Mouse (Mus musculus) thymus, postnatal 25 days (tissue): ENCODE data around the gene Gm7029.
"Not testable (repeated sequence)": the region's sequence is repeated elsewhere in the genome, so short reads cannot be mapped to it uniquely, and the experiment has no call there.

ENCODE experiments used
- DNase-seq: peaks from one replicate; pipeline ENCODE4 v3.0.0; 2022

Gene Gm7029

DNA sequence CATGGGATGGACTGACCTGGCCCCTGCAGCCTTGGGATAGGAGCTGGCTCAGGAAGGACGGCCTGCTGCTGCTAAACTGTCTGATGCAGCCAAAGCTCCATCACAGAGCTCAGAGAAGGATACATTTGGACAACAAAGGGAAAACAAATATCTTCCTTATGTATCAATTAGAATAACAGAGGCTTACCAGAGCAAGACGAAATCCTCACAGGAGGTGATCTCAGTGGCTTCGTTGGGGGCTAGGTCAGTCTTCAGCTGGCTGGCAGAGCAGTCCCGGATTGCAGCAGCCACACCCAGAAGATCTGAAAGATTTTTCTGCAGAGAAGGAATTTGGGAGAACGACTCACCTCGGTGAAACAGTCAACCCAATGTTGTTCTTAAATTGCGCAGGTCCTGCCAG lies 18.8 kb downstream of the Gm7029 start:
- DNase-seq, result no peak

DNA sequence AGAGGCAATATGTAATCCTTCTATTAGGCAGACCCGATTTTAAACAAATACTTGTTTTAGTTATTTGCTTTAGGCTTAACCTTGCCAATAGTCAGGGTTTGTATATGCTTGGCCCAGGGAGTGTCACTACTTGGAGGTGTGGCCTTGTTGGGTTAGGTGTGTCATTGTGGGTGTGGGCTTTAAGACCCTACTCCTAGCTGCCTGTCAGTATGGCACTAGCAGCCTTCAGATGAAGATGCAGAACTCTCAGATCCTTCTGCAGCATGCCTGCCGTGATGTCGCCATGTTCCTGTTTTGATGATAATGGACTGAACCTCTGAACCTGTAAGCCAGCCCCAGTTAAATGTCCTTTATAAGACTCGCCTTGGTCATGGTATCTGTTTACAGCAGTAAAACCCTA lies 19.4 kb downstream of the Gm7029 start:
- not testable (repeated sequence) for DNase-seq

DNA sequence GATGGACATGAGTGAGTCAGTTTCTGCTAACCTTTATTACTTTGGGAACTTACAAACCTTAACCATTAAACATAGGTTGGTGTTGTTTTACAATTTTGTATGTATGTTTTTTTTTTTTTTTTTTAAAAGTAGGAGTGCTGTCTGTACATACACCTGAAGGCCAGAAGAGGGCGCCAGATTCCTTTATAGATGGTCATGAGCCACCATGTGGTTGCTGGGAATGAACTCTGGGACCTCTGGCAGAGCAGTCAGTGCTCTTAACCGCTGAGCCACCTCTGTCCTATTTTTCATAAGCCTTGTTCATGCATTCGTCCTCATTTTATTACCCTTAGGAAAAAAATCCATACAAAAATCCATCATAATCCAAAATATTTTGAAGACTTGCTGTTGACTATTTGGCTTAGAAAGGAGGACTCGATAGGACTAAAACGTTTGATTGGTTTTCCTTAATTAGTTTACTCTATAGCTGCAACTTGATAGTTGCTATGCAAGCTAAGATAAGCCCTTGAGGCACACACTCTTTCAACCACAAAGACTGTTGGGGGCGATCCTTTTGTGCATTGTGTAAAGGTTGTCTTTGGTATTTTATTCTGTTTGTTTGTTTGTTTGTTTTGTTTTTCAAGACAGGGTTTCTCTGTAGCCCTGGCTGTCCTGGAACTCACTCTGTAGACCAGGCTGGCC lies 23.6 kb downstream of the Gm7029 start:
- DNase-seq, result no peak

DNA sequence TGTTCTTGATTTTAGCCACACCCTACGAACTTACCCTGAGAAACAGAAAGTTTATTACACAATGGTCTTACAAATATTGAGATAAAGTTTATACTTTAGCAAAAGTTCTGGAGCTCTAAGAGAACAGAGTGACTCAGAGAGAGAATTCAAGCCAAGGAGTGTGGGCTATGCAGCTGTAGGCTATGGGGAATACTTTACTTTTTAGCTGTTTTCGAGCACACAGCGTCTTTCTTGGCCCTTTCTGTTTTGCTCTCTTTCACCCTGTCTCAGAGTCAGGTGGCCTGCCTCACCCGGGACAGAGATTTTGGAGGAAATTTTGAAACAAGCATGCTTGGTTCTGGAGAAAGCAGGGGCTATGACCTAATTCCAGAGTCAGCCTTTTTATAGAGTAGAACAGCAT lies 24.6 kb downstream of the Gm7029 start:
- not testable (repeated sequence) for DNase-seq

DNA sequence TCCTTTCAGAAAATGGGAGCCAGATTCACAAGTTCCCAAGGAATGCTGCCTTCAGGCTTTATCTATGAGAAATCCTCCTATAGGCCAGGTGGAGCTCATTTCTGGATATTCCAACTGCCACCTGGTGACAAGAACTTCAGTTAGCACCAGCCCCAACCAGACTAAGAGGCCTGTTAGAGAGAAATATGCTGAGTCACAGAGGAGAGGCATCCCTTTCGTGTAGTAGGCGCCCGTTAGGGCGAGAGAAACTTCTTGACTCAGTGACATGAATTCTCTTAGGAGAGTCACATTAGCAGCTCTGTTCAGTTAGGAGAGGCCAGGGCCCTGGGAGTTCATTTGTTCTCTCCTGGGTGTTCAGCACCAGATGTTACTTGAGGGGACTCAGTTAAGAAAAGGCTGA lies 26.0 kb downstream of the Gm7029 start:
- DNase-seq, result no peak

DNA sequence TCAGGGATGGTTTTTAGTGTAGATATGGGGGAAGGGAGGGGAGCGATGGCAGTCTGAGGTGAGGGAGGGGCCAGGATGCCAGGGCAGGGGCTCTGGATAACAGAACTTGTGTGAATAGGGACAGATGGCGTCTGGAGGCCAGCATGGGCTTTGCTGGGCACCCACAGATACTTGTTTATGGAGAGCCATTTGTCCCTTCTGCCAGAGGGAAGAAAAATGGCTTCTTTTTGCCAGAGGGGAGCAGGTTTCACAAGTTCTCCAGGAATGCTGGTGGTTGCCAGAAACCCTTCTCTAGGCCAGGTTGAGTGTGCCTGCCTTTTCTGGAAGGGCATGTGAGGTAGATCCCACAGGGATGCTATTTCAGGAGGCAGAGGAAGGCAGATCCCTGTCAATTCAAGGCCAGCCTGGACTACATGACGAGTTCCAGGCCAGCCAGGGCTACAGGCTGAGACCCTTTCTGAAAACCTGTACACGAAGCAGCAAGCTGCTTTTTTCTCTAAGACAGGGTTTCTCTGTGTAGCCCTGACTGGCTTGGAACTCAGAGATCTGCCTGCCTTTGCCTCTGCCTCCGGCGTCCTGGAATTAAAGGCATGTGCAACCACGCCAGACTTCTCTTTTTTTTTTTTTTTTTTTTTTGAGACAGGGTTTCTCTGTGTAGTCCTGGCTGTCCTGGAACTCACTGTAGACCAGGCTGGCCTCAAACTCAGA lies 26.8 kb downstream of the Gm7029 start:
- no peak for DNase-seq

DNA sequence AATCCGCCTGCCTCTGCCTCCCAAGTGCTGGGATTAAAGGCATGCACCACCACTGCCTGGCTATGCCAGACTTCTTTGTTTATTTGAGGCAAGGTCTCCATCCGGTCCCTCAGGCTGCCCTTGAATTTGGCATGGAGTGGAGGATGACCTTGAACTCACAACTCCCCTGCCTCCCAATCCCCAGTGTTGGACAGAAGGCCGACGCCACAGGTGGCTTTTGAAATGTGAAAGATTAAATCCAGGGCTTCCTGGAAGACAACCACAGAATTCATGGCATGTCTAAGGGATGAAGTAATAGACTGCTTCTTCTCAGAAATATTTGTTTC lies 27.3 kb downstream of the Gm7029 start:
- DNase-seq, result no peak

DNA sequence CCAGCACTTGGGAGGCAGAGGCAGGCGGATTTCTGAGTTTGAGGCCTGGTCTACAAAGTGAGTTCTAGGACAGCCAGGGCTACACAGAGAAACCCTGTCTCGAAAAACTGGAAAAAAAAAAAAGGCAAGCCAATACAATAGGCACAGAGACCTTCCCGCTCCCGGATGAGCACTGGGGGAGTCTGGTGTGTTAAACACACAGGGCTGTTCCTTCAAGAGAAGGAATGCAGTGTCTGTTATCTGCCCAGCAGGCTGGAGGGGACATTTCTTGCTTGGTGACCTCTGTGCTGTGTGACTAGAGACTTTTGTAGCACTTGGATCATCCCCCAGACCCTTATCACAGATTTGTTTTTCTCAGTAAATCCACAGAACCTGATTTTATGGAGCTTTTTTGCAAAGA lies 28.0 kb downstream of the Gm7029 start:
- DNase-seq, result no peak

DNA sequence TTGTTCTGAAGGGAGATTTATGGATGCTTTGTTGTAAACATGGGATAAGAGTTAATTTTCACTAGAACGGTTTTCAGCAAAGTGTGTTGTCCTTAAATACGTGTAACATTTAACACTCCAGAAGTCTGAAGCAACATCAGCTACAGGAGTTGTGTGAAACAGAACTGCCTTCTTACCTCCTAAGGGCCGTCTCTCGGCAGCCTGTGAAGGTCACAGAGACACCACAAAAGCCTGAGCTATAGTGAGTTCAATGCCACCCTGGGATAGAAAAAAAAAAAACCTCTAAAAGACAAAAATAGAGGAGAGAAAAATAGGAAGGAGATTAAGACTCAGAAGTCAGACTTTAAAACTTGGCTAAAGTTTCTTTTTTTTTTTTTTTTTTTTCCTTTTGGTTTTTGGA lies 28.4 kb downstream of the Gm7029 start:
- no peak for DNase-seq

DNA sequence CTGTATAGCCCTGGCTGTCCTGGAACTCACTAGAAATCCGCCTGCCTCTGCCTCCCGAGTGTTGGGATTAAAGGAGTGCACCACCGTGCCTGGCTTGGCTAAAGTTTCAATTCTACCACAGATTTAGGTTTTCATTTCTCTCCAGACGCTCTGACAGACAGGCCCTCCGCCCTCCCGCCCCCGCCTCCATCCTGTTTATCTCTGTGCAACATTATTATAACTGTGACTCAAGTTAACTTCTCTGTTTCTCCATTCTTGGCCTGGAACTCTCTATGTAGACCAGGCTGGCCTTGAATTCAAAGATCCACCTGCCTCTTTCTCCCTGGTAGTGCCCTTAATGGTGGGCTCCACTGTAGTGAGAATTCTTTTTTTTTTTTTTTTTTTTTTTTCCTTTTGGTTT lies 28.9 kb downstream of the Gm7029 start:
- DNase-seq, result no peak

DNA sequence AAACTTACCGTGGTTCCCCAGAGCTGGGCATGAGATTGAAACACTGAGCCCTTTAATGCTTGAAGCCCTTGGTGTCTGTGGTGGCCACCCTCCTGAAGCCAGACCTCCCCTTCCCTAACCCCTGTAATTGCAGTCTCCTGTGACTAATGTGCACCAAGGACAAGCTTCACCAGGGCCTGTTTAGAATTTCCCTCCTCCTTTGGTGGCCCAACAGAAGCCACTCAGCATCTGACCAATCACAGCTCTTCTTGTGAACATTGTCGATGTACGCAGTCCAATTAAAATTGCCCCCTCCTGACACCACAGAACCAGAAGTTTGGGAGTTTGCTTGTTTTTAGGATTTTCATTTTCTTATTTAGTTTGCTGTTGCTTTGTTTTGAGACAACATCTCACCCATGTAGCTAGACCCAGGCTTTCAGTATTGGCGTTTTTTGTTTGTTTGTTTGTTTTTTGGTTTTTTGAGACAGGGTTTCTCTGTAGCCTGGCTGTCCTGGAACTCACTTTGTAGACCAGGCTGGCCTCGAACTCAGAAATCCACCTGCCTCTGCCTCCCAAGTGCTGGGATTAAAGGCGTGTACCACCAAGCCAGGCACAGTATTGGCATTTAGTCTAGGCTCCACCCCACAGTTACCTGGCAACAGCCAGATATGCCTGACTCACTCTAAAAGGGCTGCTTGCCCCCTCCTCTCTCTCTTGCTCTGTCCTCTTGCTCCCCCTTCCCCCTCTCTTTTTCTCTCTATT lies 30.4 kb downstream of the Gm7029 start:
- not testable (repeated sequence) for DNase-seq

DNA sequence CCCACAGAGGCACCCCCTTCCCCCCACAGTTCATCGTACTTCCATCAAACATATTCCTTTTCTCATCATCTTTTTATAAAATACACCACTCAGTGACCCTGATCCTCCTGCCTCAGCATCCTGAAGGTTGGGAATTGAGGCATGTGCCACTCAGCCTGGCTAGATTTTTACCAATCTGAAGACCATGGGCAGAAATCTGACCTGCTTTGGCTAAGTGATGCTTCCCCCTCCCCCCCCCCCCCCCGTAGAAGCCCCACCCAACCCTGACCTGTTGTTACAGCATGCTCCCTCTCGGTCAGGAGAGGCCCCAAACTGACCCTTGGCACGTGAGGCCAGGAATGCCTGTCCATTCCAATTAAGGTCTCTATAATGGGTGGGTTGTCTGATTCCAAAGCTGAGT lies 31.2 kb downstream of the Gm7029 start, which contains the start of gene Platr17:
Gene Platr17 (plus strand): TSS at position 301 of the 400 bp plus-strand sequence.
- not testable (repeated sequence) for DNase-seq

DNA sequence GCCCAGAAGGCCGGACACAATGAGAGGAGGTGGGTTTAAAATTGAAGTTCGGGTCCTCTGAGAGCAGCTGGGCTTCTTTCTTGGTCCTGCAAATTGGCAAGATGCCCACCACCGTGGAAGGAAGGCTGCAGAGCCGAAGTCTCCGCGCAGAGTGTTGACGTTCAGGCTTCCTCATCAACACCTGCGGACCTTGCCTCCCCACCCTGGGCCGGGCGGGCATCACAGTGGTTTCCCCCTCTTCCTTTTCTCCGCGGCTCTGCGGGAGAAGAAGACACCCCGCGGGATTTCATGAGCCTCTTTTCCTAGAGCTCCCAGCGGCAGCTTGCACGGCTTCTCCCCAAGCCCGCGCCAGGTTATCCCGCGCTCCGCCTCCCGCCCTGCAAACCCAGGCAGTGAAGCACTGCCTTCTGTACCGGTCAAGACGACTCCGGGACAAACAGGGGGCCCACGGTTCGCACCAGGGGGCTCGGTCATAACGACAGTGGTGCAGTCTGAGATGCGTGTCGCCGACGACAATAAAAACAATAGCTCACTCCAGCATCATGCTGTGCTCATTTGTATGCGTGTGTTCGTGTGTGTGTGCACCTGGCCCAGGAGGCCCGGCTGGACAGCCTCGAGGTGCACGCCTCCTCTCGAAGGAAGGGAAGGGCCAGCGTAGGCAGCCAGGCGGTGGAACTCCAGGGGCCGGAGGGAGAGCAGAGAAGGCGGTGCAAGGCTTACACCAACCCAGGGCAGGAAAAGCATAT lies 34.9 kb downstream of the Gm7029 start:
- peak; percentile 54 for DNase-seq

DNA sequence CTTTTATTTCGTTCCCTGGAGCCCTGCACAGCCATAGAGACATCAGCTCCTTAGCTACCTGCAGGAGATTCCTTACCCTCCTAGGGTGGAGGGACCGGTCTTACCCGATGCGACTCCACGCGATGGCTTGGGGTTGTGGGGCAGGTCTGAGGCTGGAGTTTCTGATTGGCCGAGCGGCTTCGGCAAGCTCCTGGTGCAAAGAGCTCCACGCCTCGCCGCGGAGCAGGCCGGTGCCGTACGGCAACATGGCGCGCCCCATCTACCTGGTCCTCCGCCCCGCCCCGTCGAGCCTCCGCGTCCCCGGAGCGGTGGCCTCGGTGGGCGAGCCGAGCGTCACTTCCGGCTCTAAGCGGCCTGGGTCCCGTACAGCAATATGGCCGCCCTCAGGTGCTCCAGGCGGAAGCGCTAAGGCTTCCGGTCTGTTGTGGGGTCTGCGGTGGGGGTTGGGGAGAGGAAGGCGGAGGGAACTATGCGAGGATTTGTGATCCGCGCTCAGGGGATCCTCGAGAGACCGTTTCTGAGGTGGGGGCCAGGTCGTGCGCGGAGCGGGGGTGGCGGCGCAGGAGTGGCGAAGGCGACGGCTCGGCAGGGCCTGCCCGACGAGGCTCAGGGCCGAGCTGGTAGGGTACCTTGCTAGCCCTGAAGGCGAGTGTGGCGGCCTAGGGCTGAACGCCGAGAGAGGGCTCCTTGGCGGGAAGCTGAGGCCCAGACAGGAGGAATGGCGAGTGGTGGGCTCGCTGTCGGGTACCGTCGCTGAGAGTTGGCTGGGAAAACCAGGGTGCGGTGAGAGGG lies 35.6 kb downstream of the Gm7029 start, which contains the start of gene Daxx:
Gene Daxx (plus strand): TSS at position 338 of the 792 bp plus-strand sequence.
- DNase-seq, result peak; percentile 99

DNA sequence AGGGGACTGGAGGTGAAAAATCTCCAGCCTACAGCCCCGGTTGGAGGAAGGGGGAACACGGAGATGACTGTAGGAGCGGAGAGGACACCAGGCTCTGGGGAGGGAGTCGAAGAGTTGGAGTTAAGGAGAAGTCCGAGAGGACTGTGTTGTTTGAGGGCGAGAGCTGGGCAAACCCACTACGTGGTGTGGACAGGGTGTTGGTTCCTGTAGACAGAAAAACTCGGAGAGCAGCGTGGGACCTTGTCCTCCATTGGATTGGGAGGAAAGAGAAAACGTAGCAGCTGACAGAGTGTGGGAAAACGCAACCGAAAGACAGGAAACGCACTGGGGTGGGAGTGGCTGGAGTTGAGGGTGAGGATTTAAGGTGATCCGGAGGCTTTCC lies 36.2 kb downstream of the Gm7029 start:
- DNase-seq, result peak; percentile 60

DNA sequence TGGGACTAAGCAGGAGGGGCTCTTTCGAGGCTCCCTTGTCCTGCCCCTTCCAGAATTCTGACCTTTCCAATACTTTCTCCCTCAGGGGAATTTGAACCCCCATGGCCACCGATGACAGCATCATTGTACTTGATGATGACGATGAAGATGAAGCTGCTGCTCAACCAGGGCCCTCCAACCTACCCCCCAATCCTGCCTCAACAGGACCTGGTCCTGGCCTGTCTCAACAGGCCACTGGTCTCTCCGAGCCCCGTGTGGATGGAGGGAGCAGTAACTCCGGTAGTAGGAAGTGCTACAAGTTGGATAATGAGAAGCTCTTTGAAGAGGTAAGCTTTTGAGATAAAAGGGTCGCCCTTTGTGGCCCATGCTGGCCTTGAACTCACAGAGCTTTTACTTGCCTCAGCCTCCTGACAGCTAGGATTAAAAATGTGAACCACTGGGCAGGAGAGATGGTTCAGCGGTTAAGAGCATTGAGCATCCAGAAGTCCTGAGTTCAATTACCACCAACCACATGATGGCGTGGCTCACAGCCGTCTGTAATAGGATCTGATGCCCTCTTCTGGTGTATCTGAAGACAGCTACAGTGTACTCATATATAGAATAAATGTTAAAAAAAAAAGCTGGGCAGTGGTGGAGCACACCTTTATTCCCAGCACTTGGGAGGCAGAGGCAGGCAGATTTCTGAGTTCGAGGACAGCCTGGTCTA lies 36.9 kb downstream of the Gm7029 start:
- no peak for DNase-seq

DNA sequence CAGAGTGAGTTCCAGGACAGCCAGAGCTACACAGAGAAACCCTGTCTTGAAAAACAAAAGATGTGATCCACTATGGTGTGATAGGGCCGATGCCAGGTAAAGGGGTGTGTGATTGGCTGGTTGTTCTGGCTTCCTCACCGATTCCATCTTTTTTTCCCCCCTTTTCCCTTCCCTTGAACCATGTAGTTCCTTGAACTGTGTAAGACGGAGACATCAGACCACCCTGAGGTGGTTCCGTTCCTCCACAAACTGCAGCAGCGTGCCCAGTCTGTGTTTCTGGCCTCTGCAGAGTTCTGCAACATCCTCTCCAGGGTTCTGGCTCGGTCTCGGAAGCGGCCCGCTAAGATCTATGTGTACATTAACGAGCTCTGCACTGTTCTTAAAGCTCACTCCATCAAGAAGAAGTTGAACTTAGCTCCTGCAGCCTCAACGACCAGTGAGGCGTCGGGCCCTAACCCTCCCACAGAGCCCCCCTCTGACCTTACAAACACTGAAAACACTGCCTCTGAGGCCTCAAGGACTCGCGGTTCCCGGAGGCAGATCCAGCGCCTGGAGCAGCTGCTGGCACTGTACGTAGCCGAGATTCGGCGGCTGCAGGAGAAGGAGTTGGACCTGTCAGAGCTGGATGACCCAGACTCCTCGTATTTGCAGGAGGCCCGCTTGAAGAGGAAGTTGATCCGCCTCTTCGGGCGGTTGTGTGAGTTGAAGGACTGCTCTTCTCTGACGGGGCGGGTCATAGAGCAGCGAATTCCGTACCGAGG lies 37.6 kb downstream of the Gm7029 start:
- no peak for DNase-seq

DNA sequence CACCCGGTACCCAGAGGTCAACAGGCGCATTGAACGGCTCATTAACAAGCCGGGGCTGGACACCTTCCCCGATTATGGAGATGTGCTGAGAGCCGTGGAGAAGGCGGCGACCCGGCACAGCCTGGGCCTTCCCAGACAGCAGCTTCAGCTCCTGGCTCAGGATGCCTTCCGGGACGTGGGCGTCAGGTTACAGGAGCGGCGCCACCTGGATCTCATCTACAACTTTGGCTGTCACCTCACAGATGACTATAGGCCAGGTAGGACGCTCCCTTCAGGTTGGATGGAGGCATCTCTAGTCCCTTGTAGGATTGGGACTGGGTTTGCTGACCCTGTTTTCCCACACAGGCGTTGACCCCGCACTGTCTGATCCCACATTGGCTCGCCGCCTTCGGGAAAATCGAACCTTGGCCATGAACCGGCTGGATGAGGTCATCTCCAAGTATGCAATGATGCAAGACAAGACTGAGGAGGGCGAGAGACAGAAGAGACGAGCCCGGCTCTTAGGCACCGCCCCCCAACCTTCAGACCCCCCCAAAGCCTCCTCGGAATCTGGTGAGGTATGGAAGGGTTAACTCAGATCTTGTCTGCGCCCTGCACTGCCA lies 38.3 kb downstream of the Gm7029 start:
- no peak for DNase-seq

DNA sequence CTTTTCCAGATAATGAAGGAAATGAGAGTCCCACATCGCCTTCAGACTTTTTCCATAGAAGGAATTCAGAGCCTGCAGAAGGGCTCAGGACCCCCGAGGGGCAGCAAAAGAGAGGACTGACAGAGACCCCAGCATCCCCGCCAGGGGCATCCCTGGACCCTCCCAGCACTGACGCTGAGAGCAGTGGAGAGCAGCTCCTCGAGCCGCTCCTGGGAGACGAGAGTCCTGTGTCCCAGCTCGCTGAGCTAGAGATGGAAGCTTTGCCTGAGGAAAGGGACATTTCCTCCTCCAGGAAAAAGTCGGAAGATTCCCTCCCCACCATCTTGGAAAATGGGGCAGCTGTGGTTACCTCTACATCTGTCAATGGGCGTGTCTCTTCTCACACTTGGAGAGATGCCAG lies 39.6 kb downstream of the Gm7029 start:
- DNase-seq, result no peak

DNA sequence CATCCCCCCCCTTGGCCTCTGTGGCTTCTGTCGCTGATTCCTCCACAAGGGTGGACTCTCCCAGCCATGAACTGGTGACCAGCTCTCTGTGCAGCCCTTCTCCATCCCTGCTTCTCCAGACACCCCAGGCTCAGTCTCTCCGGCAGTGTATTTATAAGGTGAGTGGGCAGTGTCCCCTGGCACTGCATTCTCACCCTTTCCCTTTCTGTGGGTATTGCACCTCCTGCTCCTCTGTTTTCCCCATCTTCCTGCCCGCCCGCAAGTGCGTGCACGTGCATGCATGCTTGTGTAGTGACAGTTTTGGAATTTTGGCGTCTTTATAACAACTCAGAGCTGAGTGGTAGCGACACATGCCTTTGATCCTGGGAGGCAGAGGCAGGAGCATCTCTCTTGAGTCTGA lies 40.3 kb downstream of the Gm7029 start:
- no peak for DNase-seq

DNA sequence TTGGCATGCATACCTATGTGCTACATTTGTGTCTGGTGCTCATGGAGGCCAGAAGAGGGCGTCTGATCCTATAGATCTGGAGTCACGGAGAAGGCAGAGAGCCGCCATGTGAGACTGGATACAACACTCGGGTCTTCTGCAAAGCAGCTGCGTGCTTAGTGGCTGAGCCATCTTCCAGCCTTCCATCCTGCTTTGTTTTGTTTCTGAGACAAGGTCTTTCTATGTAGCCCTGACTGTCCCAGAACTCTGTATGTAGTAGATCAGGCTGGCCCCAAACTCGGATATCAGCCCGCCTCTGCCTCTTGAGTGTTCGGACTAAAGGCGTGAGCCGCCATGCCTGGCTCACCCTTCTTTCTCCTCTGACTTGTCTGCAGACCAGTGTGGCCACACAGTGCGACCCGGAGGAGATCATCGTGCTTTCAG lies 41.3 kb downstream of the Gm7029 start:
- no peak for DNase-seq
